Mouse (Mus musculus) spleen, postnatal 36 days (tissue): ENCODE measurements around the gene Zfp956.

Experiments used
- DNase-seq, 2 experiments: peaks; one replicate each; pipeline ENCODE4 v3.0.0; 2022; ENCODE audit warnings: low spot score in 2 of 2, mixed read lengths in 1 of 2

Zfp956 gene

GRCm38 (mm10) chr6:47953191-47953726 lies at the start of gene Zfp956:
Zfp956 (plus strand) TSS chr6:47953390.
- peak; percentile 94 for DNase-seq

DNA sequence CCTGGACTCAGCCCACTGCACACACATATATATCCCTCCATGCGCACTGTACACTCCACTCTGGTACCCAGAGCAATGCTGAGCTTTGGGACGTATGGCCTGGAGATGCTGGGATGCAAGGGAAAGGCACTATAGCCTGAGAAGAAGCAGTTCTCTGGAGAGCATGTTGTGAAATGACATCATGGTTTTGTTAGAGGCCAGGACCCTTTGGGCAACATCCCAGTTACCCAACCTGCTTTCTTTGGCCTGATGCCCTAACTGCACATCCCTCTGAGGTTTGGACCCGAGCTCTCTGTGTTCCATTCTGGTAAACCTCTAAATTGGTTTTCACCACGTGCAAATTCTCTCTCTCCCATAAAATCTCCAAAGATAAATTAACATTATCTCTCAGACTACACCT lies 49.6 kb upstream of the Zfp956 start:
- no peak for DNase-seq

- DNase-seq = no peak
Observed at GRCm38 (mm10) chr6:47904361-47904760, 48.8 kb upstream of the Zfp956 start.

GRCm38 (mm10) chr6:47904917-47905695 lies 48.1 kb upstream of the Zfp956 start:
- DNase-seq = no peak

- DNase-seq = no peak
Observed at GRCm38 (mm10) chr6:47906326-47906725, 46.9 kb upstream of the Zfp956 start.

- DNase-seq = no peak
Observed at GRCm38 (mm10) chr6:47909007-47909406, 44.2 kb upstream of the Zfp956 start.

- no peak for DNase-seq
Observed at GRCm38 (mm10) chr6:47911650-47912049, 41.5 kb upstream of the Zfp956 start.

GRCm38 (mm10) chr6:47912991-47913390 lies 40.2 kb upstream of the Zfp956 start:
- no peak for DNase-seq

DNA sequence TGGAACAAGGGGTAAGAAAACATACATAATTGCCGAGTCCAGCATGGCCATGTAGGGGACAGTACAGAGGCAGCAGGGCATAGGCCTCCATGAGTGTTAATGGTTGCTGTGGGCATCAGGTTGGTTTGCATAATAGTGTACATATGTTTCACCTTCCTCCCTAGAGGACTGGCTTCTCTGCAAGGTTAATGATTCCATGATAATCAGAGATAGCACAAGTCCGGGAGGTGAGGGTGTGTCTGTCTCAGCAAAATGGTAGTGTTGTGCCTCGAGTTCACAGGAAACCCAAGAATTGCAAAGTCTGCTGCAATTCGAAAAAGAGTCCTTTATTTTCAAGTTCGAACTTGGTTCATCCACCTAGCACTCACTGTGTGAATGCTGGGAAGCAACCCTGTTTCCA lies 36.1 kb upstream of the Zfp956 start:
- DNase-seq = no peak

GRCm38 (mm10) chr6:47918768-47919274 lies 34.4 kb upstream of the Zfp956 start:
- DNase-seq = no peak

DNA sequence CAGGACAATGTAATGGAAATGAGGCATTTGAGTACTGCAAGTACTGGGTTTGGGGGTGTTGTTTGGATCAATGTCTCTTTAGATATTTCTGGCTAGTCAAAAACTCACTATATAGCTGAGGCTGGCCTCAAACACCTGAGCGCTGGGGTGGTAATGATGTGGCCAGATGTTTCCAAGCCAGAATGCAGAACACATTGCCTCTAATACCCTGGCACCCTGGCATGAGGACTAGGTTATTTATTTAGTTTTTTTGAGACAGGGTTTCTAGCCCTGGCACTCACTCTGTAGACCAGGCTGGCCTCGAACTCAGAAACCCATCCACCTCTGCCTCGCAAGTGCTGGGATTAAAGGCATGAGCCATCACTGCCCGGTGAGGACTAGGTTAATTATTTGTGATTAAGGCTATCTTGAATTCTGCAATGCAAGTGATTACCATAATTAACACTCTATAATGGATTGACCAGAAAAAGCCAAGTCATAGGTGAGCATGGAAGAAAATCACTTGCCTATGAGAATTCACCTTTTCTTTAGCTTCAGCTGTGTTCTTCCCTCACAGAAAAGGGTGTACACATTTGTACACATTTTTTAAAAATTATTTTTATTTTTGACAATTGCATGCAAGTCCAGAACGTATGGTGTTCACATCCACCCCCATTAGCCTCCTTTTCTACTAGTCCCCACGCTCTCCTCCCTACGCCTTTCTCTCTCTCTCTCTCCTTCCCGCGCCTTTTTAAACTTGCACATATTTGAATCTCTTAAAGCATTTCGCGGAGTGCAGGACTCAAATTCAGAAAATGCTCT lies 33.3 kb upstream of the Zfp956 start:
- DNase-seq = no peak

DNA sequence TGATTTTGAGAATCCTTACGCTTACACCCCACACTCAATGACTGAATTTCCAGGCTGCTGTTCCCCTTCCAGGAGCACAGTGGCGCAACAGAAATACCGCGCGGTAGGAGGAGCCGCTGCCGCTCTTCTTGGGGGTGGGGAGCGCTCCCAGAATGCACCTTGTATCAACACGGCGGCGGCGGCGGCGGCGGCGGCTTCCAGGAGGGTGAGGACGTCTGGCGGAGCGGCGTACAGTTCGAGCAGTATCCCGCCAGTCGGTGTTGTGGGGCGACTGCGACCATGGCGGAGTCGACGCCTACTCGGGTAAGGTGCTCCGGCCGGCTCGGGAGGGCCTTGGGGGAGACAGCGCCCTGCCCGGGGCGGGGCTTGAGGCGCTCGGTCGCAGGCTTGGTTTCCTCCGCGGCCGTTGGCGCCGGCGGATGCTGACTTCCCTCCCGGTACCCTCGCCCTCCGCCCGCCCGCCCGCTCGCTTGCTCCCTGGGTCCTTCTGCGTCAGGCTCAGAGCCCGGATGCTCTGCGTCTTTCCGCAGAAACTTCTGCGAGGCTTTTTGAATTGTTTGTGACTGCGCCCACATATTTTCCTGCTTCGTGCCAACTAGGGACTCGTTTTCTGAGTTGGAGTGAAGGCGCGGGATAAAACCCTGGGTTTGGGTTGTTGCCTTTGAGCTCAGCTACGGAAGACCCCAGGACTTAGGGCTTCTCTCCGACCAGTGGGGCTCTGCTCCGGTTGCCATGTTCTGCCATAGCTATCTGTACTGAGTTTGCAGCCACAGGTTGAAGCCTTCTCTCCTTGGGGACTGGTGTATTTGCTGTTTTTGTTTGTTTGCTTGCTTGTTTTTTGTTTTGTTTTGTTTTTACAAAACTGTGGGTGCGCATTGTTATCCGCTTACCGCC lies 32.5 kb upstream of the Zfp956 start, which contains the start of gene Zfp212:
TSS of gene Zfp212 (plus strand) at position 30 of the 894 bp plus-strand sequence.
- DNase-seq = peak; percentile 86 to 87

GRCm38 (mm10) chr6:47942461-47942860 lies 10.7 kb upstream of the Zfp956 start:
- DNase-seq = no peak

DNA sequence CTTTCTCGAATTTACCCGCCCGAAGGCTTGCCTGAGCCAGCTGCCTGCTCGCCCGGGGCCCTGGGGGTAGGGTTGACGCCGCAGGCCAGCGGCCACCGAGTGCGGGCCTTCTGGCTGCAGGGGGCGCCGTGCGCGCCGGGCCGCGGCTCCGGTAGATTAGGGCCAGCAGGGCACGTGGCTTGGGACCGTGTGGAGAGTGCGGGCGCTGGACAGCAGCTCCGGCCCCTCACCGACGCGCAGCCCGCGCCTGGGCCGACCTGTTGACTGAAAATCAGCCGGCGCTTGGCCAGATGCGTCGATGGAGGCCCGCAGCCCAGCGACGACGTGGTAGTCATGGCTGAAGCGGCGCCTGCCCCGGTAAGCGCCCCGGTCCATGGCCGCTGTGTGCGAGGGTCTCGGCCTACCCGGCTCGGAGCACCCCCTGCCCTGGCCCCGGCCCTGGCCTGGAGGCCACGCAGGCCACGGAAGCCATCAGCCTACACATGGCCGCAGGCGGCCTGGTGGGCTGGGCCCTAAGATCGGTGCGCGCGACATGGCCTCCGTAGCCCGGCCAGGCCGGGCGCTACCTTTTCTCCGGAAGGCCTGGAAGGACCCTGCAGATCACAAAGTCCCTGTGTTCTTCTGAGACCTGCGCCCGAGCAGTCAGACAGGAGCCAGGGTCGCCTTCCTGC lies 10.0 kb upstream of the Zfp956 start:
- DNase-seq = peak; percentile 65

- no peak for DNase-seq
Observed at GRCm38 (mm10) chr6:47943721-47944120, 9.5 kb upstream of the Zfp956 start.

- no peak for DNase-seq
Observed at GRCm38 (mm10) chr6:47947388-47947787, 5.8 kb upstream of the Zfp956 start.

DNA sequence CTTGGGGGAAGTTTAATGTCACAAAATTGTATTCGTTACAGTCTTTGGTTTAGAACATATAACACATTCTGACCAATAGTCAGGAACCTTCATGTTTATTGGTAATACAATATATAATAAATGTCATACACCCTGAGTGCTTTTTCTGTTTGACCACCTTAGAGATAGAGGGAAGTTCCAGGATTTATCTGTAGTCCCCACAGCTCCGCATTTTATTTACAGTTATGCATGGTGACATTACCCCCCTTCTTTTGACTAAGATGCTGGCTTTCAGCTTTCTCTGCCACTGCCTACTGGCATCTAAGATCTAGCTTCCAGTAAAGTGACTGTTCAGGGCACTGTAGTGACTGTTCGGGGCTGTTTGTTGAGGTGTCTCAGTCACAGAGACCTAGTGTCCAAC lies 1.2 kb downstream of the Zfp956 start:
- DNase-seq = no peak

DNA sequence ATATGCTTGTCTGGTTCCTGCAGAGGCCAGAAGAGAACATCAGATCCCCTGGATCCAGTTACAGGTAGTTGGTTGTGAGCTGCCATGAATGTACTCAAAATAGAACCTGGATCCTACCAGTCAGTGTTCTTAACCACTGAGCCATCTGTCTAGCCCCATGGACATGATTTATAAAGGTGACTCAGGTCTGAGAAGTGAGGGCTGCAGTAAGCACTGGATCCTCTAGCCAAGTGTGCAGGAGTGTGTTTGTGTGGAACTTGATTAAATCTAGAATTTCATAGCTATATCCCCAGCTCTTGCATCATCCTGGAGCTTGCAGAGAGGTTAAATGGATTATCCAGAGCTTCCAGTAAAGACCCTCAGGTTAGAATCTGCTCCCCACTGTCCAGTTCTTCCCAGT lies 4.6 kb downstream of the Zfp956 start:
- no peak for DNase-seq

GRCm38 (mm10) chr6:47960685-47961421 lies 7.7 kb downstream of the Zfp956 start:
- no peak for DNase-seq

- no peak for DNase-seq
Observed at GRCm38 (mm10) chr6:47963051-47963450, 9.9 kb downstream of the Zfp956 start.
